Comparison of ENCODE assay signal across 9 mouse cellular contexts in the genomic region with DNA sequence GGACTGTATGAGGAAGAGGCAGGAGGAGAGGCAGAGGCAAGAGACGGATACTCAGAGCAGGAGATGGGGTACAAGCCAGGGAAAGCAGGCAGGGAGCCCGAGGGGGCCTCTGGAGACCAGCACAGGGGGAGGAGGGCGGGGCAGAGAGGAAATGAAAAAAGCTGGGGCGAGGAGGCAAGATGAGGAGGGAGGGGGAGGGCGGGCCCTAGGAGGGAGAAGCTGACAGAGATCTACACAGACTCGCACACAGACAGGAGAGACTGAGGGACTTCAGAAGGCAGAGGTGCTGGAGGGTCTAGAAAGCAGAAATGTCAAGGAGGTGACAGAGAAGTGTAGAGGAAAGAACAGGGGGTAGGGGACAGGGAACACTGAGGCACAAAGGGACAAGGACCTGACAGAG. TPM values are rescaled to one million over a fixed set of nuclear protein-coding genes. Genes with fewer than 3 reads are reported as not detected.
DNase-seq lines count a peak whose midpoint lies in the region; ATAC-seq lines count a peak whose summit lies in the region.
"Had no signal": no experiment of that assay in that cellular context is flagged by ENCODE, and none has a peak within 500 bp of the region (broad histone marks: within the 10 kb centered on the region; RNA-seq: fewer than 3 reads in every experiment).

Gene Ptgir, plus strand, starts transcription at position 210 of the 400 bp plus-strand sequence.

- 0 out of 2 replicates have a peak, but pooled peaks cover 3% of the 10 kb centered on the region for H3K27me3 ChIP-seq in midbrain, embryonic 13.5 days
- no peaks in the 10 kb centered on the region for H3K27me3 ChIP-seq in midbrain, embryonic 14.5 days (ENCODE audit: control insufficient read depth, insufficient read depth, low read length)
- H3K27me3 ChIP-seq in stomach, embryonic 14.5 days (ENCODE audit: control insufficient read depth, insufficient read depth, low read length) = no peaks in the 10 kb centered on the region

- no peak within 1 kb of the TSS for H3K27ac ChIP-seq in midbrain, embryonic 13.5 days
- no peak within 1 kb of the TSS for H3K27ac ChIP-seq in midbrain, embryonic 14.5 days (replicated peaks; ENCODE audit: low read depth, low read length)
- H3K27ac ChIP-seq in stomach, embryonic 14.5 days (ENCODE audit: low read length) = peak within 1 kb of the TSS; percentile 48; the same call in 1 of the 2 replicates
- H3K27ac ChIP-seq: neural tube, embryonic 12.5 days had no signal

- no peak within 1 kb of the TSS for H3K4me3 ChIP-seq in midbrain, embryonic 13.5 days (replicated peaks)
- no peak within 1 kb of the TSS for H3K4me3 ChIP-seq in midbrain, embryonic 14.5 days (replicated peaks; ENCODE audit: low read depth, low read length)
- no peak within 1 kb of the TSS for H3K4me3 ChIP-seq in stomach, embryonic 14.5 days (ENCODE audit: low read depth, low read length)
- H3K4me3 ChIP-seq: neural tube, embryonic 12.5 days had no signal

- 12% methylated on average over 5 of the region's 6 CpGs for WGBS in midbrain, embryonic 13.5 days
- 7% methylated on average over 5 of the region's 6 CpGs for WGBS in midbrain, embryonic 14.5 days
- WGBS in stomach, embryonic 14.5 days = 11% methylated on average over 6 of the region's 6 CpGs

- peak; percentile 34; the same call in 1 of the 2 replicates for ATAC-seq in midbrain, embryonic 13.5 days
- no peak for ATAC-seq in midbrain, embryonic 14.5 days (ENCODE audit: low FRiP score, low TSS enrichment)
- no peak for ATAC-seq in stomach, embryonic 14.5 days (ENCODE audit: insufficient number of reproducible peaks, insufficient read depth, low FRiP score, low read depth)

- no peaks in the 10 kb centered on the region for H3K36me3 ChIP-seq in midbrain, embryonic 13.5 days
- no peaks in the 10 kb centered on the region for H3K36me3 ChIP-seq in midbrain, embryonic 14.5 days (ENCODE audit: control insufficient read depth, insufficient read depth, low read length)
- H3K36me3 ChIP-seq in stomach, embryonic 14.5 days (ENCODE audit: control insufficient read depth, insufficient read depth, low read length) = no peaks in the 10 kb centered on the region
- H3K36me3 ChIP-seq: neural tube, embryonic 12.5 days had no signal

- H3K9me3 ChIP-seq in midbrain, embryonic 13.5 days = no peaks in the 10 kb centered on the region
- no peaks in the 10 kb centered on the region for H3K9me3 ChIP-seq in midbrain, embryonic 14.5 days (ENCODE audit: control insufficient read depth, low read length)
- H3K9me3 ChIP-seq in stomach, embryonic 14.5 days (ENCODE audit: control insufficient read depth, low read depth, low read length) = no peaks in the 10 kb centered on the region
- H3K9me3 ChIP-seq: neural tube, embryonic 12.5 days had no signal

- H3K4me2 ChIP-seq in midbrain, embryonic 13.5 days (replicated peaks) = no peak within 1 kb of the TSS
- no peak within 1 kb of the TSS for H3K4me2 ChIP-seq in midbrain, embryonic 14.5 days (ENCODE audit: low read length)
- H3K4me2 ChIP-seq in stomach, embryonic 14.5 days (replicated peaks; ENCODE audit: low read depth, low read length) = 0 out of 2 replicates have a peak within 1 kb of the TSS, but pooled peaks have one; percentile 15
- H3K4me2 ChIP-seq: neural tube, embryonic 12.5 days had no signal

- peaks cover 30% of the 10 kb centered on the region for H3K4me1 ChIP-seq in midbrain, embryonic 13.5 days (replicated peaks)
- peaks cover 4% of the 10 kb centered on the region; the same call in 1 of the 2 replicates for H3K4me1 ChIP-seq in midbrain, embryonic 14.5 days (ENCODE audit: control insufficient read depth, insufficient read depth, low read length)
- peaks cover 38% of the 10 kb centered on the region for H3K4me1 ChIP-seq in stomach, embryonic 14.5 days (ENCODE audit: control insufficient read depth, insufficient read depth, low read length)

- no peak for DNase-seq in midbrain, embryonic 14.5 days
- DNase-seq in gastrocnemius, postnatal 10 days = peak; percentile 73
- peak; percentile 52 to 66 for DNase-seq in kidney, postnatal 25 days
- DNase-seq in right cerebral cortex, postnatal 10 days (ENCODE audit: low spot score in 2 of 2) = no peak
- DNase-seq in spleen, adult 18-20 months = no peak
- DNase-seq in embryo, embryonic 10 days (ENCODE audit: low spot score) = no peak

- peak within 1 kb of the TSS; percentile 23; the same call in 1 of the 2 replicates for H3K9ac ChIP-seq in midbrain, embryonic 13.5 days (replicated peaks)
- no peak within 1 kb of the TSS for H3K9ac ChIP-seq in midbrain, embryonic 14.5 days (replicated peaks; ENCODE audit: low read length)
- no peak within 1 kb of the TSS; the same call in 1 of the 2 replicates for H3K9ac ChIP-seq in stomach, embryonic 14.5 days (replicated peaks; ENCODE audit: low read depth, low read length)
- H3K9ac ChIP-seq: neural tube, embryonic 12.5 days had no signal

RNA-seq across cellular contexts. Expression of gene Ptgir, which starts in this region (rescaled TPM):
- polyA plus RNA-seq in midbrain, embryonic 13.5 days (2015; fragmentation: Nextera tagmentation; extraction: Ambion mirVana) = 0.41 and 0.54 TPM in 2 replicates
- polyA plus RNA-seq in midbrain, embryonic 14.5 days (2014; fragmentation: Nextera tagmentation; extraction: Ambion mirVana) = 0.16 and 0.30 TPM in 2 replicates
- total RNA-seq in gastrocnemius, postnatal 10 days (2021) = 1 to 10 TPM; 1.8 to 2.9 TPM
- 1.5 and 2.0 TPM in 2 replicates for polyA plus RNA-seq in stomach, embryonic 14.5 days (2014; fragmentation: Nextera tagmentation; extraction: Ambion mirVana)

Comparison
In these comparisons a context has a peak if more than half of its experiments do, and no peak if none do; other contexts are left out.
1. Peak in ATAC-seq and H3K9ac ChIP-seq in midbrain, embryonic 13.5 days; RNA of the gene not detected or under 1 TPM.
2. DNase-seq: peak in gastrocnemius, postnatal 10 days (single experiment) and kidney, postnatal 25 days (2 of 2); none in midbrain, embryonic 14.5 days (single experiment), right cerebral cortex, postnatal 10 days (0 of 2), spleen, adult 18-20 months (0 of 2) and embryo, embryonic 10 days (single experiment).